Mouse (Mus musculus) thymus, adult 2 months (tissue): ENCODE results near the gene Accs.

Source experiments
- CTCF ChIP-seq: fragments of 200-500 bp; IDR thresholded peaks from 2 replicates; pipeline ENCODE4 v1.5.1; 2012; ENCODE audit warnings: mild to moderate bottlenecking, control low read depth, low read length, moderate library complexity, borderline replicate concordance; ENCODE audit not compliant: control insufficient read depth, poor library complexity, insufficient read depth; ENCODE audit errors: extremely low read depth
- POLR2A ChIP-seq: fragments of 200-500 bp; IDR thresholded peaks from 2 replicates; pipeline ENCODE4 v1.6.1; 2012; ENCODE audit warnings: mild to moderate bottlenecking, low read length, control low read depth, moderate library complexity; ENCODE audit not compliant: control insufficient read depth, poor library complexity, insufficient read depth; ENCODE audit errors: extremely low read depth

DNA sequence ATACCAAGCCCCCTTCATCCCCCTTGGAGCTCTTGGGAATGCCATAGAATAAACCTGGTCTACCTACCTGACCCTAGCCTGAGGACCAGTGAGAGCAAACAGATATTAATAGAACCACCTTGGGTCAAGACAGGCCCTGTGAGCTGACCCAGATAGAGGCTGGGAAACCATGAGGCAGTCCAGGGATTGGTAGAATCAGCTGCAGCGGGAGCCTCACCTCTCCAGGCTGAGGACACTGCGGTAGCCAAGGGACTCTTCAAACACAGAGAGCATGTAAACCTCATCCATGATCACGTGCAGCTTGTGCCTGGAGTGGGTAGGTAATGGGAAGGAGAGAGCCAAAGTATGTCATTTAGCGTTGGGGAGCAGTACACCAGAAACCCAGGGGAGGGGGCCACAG, 10.8 kb downstream of the Accs start:
- TF ChIP-seq POLR2A (no peak), CTCF (no peak)
